Mouse (Mus musculus): Measurements from ENCODE around the gene Zfand2b. TPM values are rescaled to one million over a fixed set of nuclear protein-coding genes. Genes with fewer than 3 reads are reported as not detected.
A peak's percentile ranks its signal among the peaks of the same experiment; 100 is the strongest.

Zfand2b gene
- total and polyA plus RNA-seq, 3 experiments = 15.7 to 40.7 (median 19.5) TPM

DNA sequence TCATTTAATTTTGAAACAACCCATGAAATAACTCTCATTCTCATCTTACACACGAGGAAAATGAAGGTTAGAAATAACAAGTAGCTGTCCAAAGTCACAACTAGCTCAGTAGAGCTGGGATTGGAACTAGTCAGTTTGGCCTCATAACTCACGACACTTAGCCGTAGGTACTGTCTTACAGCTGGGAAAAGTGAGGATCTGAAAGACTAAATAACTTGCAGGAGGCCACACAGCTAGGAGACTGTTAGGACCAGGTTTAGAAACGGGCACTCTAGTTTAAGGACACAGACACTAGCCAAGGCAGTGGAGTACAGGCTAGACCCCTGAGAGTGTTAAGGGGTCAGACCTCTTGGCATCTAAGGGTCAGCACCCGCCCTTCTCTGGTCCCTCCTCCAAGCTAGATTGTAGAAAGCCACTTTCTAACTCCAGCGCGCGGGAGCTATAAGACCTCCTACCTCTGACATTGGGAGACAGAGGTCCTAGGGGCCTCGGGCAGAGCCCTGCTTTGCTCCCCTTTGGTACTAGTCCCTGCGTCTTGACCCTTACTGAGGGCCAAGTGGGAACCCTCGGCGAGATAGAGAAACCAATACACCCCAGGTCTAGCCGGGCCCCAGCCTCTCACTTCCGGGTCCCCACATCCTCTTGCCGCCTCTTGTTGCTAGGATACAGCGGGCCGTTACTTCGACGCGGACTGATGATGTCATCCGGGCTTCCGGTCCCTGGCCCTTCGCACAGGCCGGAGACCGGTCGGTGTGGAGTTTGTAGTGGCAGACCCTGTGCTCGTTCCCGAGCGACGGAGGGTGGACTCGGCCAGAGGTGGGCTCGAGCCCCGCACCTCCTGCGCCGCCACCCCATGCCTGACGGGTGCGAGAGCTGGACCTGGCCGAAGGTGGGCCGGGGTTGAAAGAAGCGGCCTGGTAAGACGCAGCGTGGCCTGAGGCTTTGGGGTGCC lies 42.0 kb downstream of the Zfand2b start, which contains the start of the genes Glb1l and Stk16:
Gene Glb1l (minus strand): TSS at position 678 of the 952 bp plus-strand sequence.
Gene Stk16 (plus strand): TSS at position 703 of the 952 bp plus-strand sequence.
- TF ChIP-seq UBTF (IDR thresholded peaks at IDR 0.05; ENCODE audit: low read depth, low read length) = no peak
- peak; percentile 93 for TF ChIP-seq POLR2A (IDR thresholded peaks at IDR 0.05; ENCODE audit: low read depth, low read length)
- TF ChIP-seq EP300 (IDR thresholded peaks at IDR 0.05; ENCODE audit: low read length) = no peak
- no peak for TF ChIP-seq PAX5 (IDR thresholded peaks at IDR 0.05; ENCODE audit: low read length)
- TF ChIP-seq SIN3A (IDR thresholded peaks at IDR 0.05; ENCODE audit: low read length) = peak; percentile 99
- peak; percentile 8; the same call in 1 of the 2 replicates for TF ChIP-seq GABPA (IDR thresholded peaks at IDR 0.05; ENCODE audit: insufficient replicate concordance, low read depth, low read length)
- TF ChIP-seq POLR2AphosphoS2 (IDR thresholded peaks at IDR 0.05; ENCODE audit: low read depth, low read length) = 0 out of 2 replicates have a peak, but pooled peaks have one; percentile 41
- peak; percentile 72; the same call in 1 of the 2 replicates for TF ChIP-seq ZMIZ1 (IDR thresholded peaks at IDR 0.05; ENCODE audit: low read depth, low read length)
- TF ChIP-seq IRF4 (IDR thresholded peaks at IDR 0.05; ENCODE audit: low read depth, low read length) = peak; percentile 75
- peak; percentile 78 for TF ChIP-seq TCF12 (IDR thresholded peaks at IDR 0.05; ENCODE audit: low read depth, low read length)
- peak; percentile 55; the same call in 1 of the 2 replicates for TF ChIP-seq MEF2A (IDR thresholded peaks at IDR 0.05; ENCODE audit: borderline replicate concordance, low read depth, low read length)
- peak; percentile 96 for TF ChIP-seq MXI1 (IDR thresholded peaks at IDR 0.05; ENCODE audit: low read depth, low read length)
- 0 out of 2 replicates have a peak, but pooled peaks have one; percentile 48 for TF ChIP-seq TBP (conservative IDR thresholded peaks at IDR 0.05; ENCODE audit: low read depth, low read length)
- TF ChIP-seq CHD2 (IDR thresholded peaks at IDR 0.05; ENCODE audit: low read length) = no peak
- TF ChIP-seq NELFE (IDR thresholded peaks at IDR 0.05; ENCODE audit: low read depth, low read length) = peak; percentile 84
- peak; percentile 87; the same call in 1 of the 2 replicates for TF ChIP-seq KAT2A (IDR thresholded peaks at IDR 0.05; ENCODE audit: insufficient replicate concordance, low read length)
- TF ChIP-seq MAZ (IDR thresholded peaks at IDR 0.05; ENCODE audit: low read depth, low read length) = peak; percentile 48; the same call in 1 of the 2 replicates
- peak; percentile 99 for TF ChIP-seq ELF1 (IDR thresholded peaks at IDR 0.05; ENCODE audit: low read depth, low read length)
- no peak for TF ChIP-seq ETS1 (conservative IDR thresholded peaks at IDR 0.05; ENCODE audit: low read depth, low read length)
- TF ChIP-seq HCFC1 (IDR thresholded peaks at IDR 0.05; ENCODE audit: low read depth, low read length) = peak; percentile 91
- dilution Hi-C loops (cut with MboI; ENCODE audit: extremely low pct_ligation_motif_present, extremely low pct_unique_long_range_greater_than_20kb, low sequenced_read_pairs) (no loop called here), in situ Hi-C loops (cut with MboI; ENCODE audit: low pct_ligation_motif_present, low pct_unique_long_range_greater_than_20kb, low sequenced_read_pairs) (no loop called here)
- Histone ChIP-seq H3K4me2 (ENCODE audit: insufficient read depth, low read depth, poor library complexity, severe bottlenecking) (peak within 1 kb of the TSS; percentile 74), H3K9me3 (replicated peaks; ENCODE audit: low read length) (no peaks in the 10 kb centered on the region), H3K36me3 (replicated peaks in 1 of 2; ENCODE audit: control insufficient read depth in 1 of 2, insufficient read depth in 1 of 2, low read length in 1 of 2) (peaks cover 33 to 46% of the 10 kb centered on the region in 2 experiments), H3K27me3 (replicated peaks) (no peaks in the 10 kb centered on the region), H3K79me2 (replicated peaks; ENCODE audit: control insufficient read depth, extremely low read depth, insufficient read depth, poor library complexity, severe bottlenecking) (peaks cover 18% of the 10 kb centered on the region), H3K4me1 (ENCODE audit: control insufficient read depth in 1 of 2, insufficient read depth in 2 of 2) (peaks cover 9 to 63% of the 10 kb centered on the region in 2 experiments), H3K4me3 (replicated peaks in 1 of 3; ENCODE audit: low read depth in 2 of 3, low read length in 2 of 3, poor library complexity in 1 of 3) (peak within 1 kb of the TSS; percentile 83 to 96 (median 91)), H3K9ac (ENCODE audit: insufficient read depth, low read depth) (peak within 1 kb of the TSS; percentile 93), H3K27ac (ENCODE audit: insufficient read depth, low read depth) (no peak within 1 kb of the TSS)
- DNase-seq (ENCODE audit: extremely low read depth) = peak; percentile 96
